Mouse (Mus musculus) hindbrain, embryonic 12.5 days (tissue): ENCODE data around the gene Gm21671. TPM values are rescaled to one million over a fixed set of nuclear protein-coding genes. Genes with fewer than 3 reads are reported as not detected.
"Not testable (repeated sequence)": the region's sequence is repeated elsewhere in the genome, so short reads cannot be mapped to it uniquely, and the experiment has no call there.

Experiments used
- ATAC-seq: fragments of 200-750 bp; cut with Nextera tagmentation; 2 replicates; pipeline ENCODE4 v1.8.0; 2017; ENCODE audit warnings: moderate TSS enrichment; ENCODE audit not compliant: low FRiP score
- H3K27ac ChIP-seq: fragments of 300-500 bp; sonication (generic); 2 replicates; pipeline ENCODE4 v1.5.1; 2016; ENCODE audit warnings: mild to moderate bottlenecking
- H3K27me3 ChIP-seq: fragments of 300-500 bp; sonication (generic); 2 replicates; pipeline ENCODE4 v1.6.1; 2016; ENCODE audit warnings: mild to moderate bottlenecking
- H3K36me3 ChIP-seq: fragments of 300-500 bp; sonication (generic); 2 replicates; pipeline ENCODE4 v1.6.1; 2016; ENCODE audit warnings: mild to moderate bottlenecking
- H3K4me1 ChIP-seq: fragments of 300-500 bp; sonication (generic); 2 replicates; pipeline ENCODE4 v1.6.1; 2016
- H3K4me2 ChIP-seq: fragments of 300-500 bp; sonication (generic); replicated peaks from 2 replicates; pipeline ENCODE4 v1.6.1; 2016; ENCODE audit warnings: mild to moderate bottlenecking
- H3K4me3 ChIP-seq: fragments of 300-500 bp; sonication (generic); 2 replicates; pipeline ENCODE4 v1.5.1; 2016; ENCODE audit warnings: mild to moderate bottlenecking
- H3K9ac ChIP-seq: fragments of 300-500 bp; sonication (generic); 2 replicates; pipeline ENCODE4 v1.6.1; 2016; ENCODE audit warnings: mild to moderate bottlenecking, moderate library complexity
- H3K9me3 ChIP-seq: fragments of 300-500 bp; sonication (generic); replicated peaks from 2 replicates; pipeline ENCODE4 v1.6.1; 2016; ENCODE audit warnings: mild to moderate bottlenecking
- WGBS: fragments of 180-500 bp; shearing (Covaris S2); methylation state at CpG from one replicate; pipeline ENCODE4 v1.1.7; 2016; 5-methylcytosine and 5-hydroxymethylcytosine counted together
- polyA plus RNA-seq: library from polyadenylated mRNA; unstranded; fragments of >200 nt; fragmentation: Nextera tagmentation; extraction: Ambion mirVana; gene quantifications from 2 replicates; pipeline ENCODE4 v1.2.1, GENCODE M21; 2016

The Gm21671 gene
- polyA plus RNA-seq: not detected in 2 replicates

DNA sequence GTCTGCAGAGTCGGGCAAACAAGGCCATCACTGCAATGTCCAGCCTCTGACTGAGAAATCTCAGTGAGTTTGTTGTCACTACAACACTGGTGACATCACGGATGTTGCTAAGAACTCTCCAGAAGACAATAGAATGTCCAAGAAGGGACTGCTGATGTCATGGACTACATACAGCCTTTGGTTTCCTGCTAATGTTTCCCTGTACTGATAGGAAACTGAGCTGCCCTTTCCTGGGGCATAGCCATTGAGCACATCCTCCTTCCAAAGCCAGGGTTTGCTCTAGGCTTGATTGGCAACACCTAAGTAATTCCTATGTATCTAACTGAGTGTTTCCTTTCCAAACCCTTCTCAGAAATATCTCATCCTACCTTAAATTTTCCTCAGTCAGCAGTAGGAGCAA lies at the start of gene Gm21671:
Gm21671 (minus strand) TSS at position 101 of the 400 bp plus-strand sequence.
- 75% methylated on average over 2 of the region's 2 CpGs for WGBS
- not testable (repeated sequence) for H3K9ac ChIP-seq

DNA sequence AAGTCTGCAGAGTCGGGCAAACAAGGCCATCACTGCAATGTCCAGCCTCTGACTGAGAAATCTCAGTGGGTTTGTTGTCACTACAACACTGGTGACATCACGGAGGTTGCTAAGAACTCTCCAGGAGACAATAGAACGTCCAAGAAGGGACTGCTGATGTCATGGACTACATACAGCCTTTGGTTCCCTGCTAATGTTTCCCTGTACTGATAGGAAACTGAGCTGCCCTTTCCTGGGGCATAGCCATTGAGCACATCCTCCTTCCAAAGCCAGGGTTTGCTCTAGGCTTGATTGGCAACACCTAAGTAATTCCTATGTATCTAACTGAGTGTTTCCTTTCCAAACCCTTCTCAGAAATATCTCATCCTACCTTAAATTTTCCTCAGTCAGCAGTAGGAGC lies 34.3 kb upstream of the Gm21671 start, which contains the start of gene Gm21698:
Gm21698 (minus strand) TSS at position 101 of the 400 bp plus-strand sequence.
- not testable (repeated sequence) for H3K4me2 ChIP-seq, ATAC-seq, H3K4me1 ChIP-seq, H3K27ac ChIP-seq, H3K36me3 ChIP-seq, H3K9me3 ChIP-seq, H3K27me3 ChIP-seq, H3K9ac ChIP-seq, H3K4me3 ChIP-seq
- no CpG with 5 or more reads among the region's 3 CpGs for WGBS

More for the DNA sequence above, at the start of gene Gm21671:
- not testable (repeated sequence) for ATAC-seq, H3K27me3 ChIP-seq, H3K4me1 ChIP-seq, H3K4me2 ChIP-seq, H3K36me3 ChIP-seq, H3K27ac ChIP-seq, H3K4me3 ChIP-seq, H3K9me3 ChIP-seq

DNA sequence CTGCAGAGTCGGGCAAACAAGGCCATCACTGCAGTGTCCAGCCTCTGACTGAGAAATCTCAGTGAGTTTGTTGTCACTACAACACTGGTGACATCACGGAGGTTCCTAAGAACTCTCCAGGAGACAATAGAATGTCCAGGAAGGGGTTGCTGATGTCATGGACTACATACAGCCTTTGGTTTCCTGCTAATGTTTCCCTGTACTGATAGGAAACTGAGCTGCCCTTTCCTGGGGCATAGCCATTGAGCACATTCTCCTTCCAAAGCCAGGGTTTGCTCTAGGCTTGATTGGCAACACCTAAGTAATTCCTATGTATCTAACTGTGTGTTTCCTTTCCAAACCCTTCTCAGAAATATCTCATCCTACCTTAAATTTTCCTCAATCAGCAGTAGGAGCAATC lies 18.3 kb upstream of the Gm21671 start, which contains the start of gene Gm21680:
Gm21680 (minus strand) TSS at position 101 of the 400 bp plus-strand sequence.
- ATAC-seq, H3K27me3 ChIP-seq, H3K36me3 ChIP-seq, H3K27ac ChIP-seq, H3K9ac ChIP-seq, H3K4me1 ChIP-seq, H3K4me2 ChIP-seq, H3K4me3 ChIP-seq, H3K9me3 ChIP-seq: not testable (repeated sequence)
- WGBS: no CpG with 5 or more reads among the region's 2 CpGs

- Histone ChIP-seq H3K4me3 (peak overlapping the region; percentile 14; the same call in 1 of the 2 replicates), H3K4me2 (peak overlapping the region; percentile 31)
- not testable (repeated sequence) for H3K9me3 ChIP-seq, H3K4me1 ChIP-seq, H3K36me3 ChIP-seq, ATAC-seq, H3K27ac ChIP-seq, H3K9ac ChIP-seq, H3K27me3 ChIP-seq
- WGBS: 66% methylated on average over 17 of the region's 17 CpGs
Measured at GRCm38 (mm10) chr5:25957050-25957449, 2.8 kb upstream of the Gm21671 start.

DNA sequence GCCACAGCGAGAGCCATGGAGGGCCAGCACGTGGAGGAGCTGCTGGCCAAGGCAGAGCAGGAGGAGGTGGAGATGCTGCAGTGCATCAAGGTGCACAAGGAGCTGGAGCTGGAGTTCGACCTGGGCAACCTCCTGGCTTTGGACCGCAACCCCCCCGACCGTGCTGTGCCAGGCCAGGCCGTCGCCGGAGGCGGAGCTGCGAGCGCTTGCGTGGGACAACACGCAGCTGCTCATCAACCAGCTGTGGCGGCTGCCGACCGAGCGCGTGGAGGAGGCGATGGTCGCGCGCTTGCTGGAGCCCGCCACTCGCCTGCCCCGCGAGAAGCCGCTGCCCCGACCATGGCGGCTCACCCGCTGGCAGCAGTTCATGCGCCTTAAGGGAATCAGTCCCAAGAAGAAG lies 2.4 kb upstream of the Gm21671 start:
- not testable (repeated sequence) for H3K27ac ChIP-seq, H3K36me3 ChIP-seq, H3K4me1 ChIP-seq, H3K9me3 ChIP-seq, H3K9ac ChIP-seq, H3K27me3 ChIP-seq
- ATAC-seq: peak; percentile 40; the same call in 1 of the 2 replicates
- Histone ChIP-seq H3K4me2 (peak overlapping the region; percentile 31), H3K4me3 (peak overlapping the region; percentile 14)
- WGBS: 36% methylated on average over 32 of the region's 32 CpGs

- H3K9ac ChIP-seq, H3K4me1 ChIP-seq, H3K9me3 ChIP-seq, H3K36me3 ChIP-seq, H3K4me2 ChIP-seq, H3K27ac ChIP-seq, H3K27me3 ChIP-seq, ATAC-seq, H3K4me3 ChIP-seq: not testable (repeated sequence)
- WGBS: 81% methylated on average over 2 of the region's 2 CpGs
Measured at GRCm38 (mm10) chr5:25945391-25945790, 8.8 kb downstream of the Gm21671 start.

GRCm38 (mm10) chr5:25942281-25942680 lies 11.9 kb downstream of the Gm21671 start, which contains the start of gene Gm21663:
Gene Gm21663 (minus strand): TSS chr5:25942381.
- not testable (repeated sequence) for H3K9ac ChIP-seq, H3K4me2 ChIP-seq, H3K27me3 ChIP-seq, H3K27ac ChIP-seq, H3K36me3 ChIP-seq, H3K4me3 ChIP-seq, ATAC-seq, H3K4me1 ChIP-seq, H3K9me3 ChIP-seq
- 54% methylated on average over 2 of the region's 2 CpGs for WGBS

Other genes with a start within 250 kb of the Gm21671 start
- gene Xrcc2, start 248.6 kb downstream of the Gm21671 start, polyA plus RNA-seq: 8.0 and 9.5 TPM in 2 replicates
- gene Actr3b, start 194.4 kb downstream of the Gm21671 start, polyA plus RNA-seq: 9.4 and 10.0 TPM in 2 replicates
- not detected in 2 replicates for gene Gm21663, start 12.0 kb downstream of the Gm21671 start, polyA plus RNA-seq
- gene Gm21680, start 18.2 kb upstream of the Gm21671 start, polyA plus RNA-seq: 0.08 TPM in 1 of 2 replicates, not detected in the other
- gene Gm21698, start 34.2 kb upstream of the Gm21671 start, polyA plus RNA-seq: 0.20 TPM in 1 of 2 replicates, not detected in the other
- gene Gm1979, start 50.4 kb upstream of the Gm21671 start, polyA plus RNA-seq: not detected in 2 replicates
- gene Gm5862, start 68.5 kb upstream of the Gm21671 start, polyA plus RNA-seq: not detected in 2 replicates
- not detected in 2 replicates for gene Speer4a, start 85.1 kb upstream of the Gm21671 start, polyA plus RNA-seq
- not detected in 2 replicates for gene Gm7347, start 104.2 kb upstream of the Gm21671 start, polyA plus RNA-seq
- gene Gm10471, start 134.9 kb upstream of the Gm21671 start, polyA plus RNA-seq: not detected in 2 replicates
- not detected in 2 replicates for gene 5031410I06Rik, start 150.9 kb upstream of the Gm21671 start, polyA plus RNA-seq
- not detected in 2 replicates for gene Gm10220, start 167.0 kb upstream of the Gm21671 start, polyA plus RNA-seq